Mouse (Mus musculus) ES-Bruce4 (cell line): ENCODE measurements around the gene Lep.

Source experiments
- CTCF ChIP-seq: IDR thresholded peaks from one replicate; pipeline ENCODE4 v1.8.1; 2011; ENCODE audit warnings: low read depth, low read length
- EP300 ChIP-seq: IDR thresholded peaks from 2 replicates; pipeline ENCODE4 v1.6.1; 2011; ENCODE audit warnings: low read depth, low read length; ENCODE audit not compliant: insufficient read depth
- POLR2A ChIP-seq: IDR thresholded peaks from one replicate; pipeline ENCODE4 v1.8.1; 2011; ENCODE audit warnings: low read length; ENCODE audit not compliant: insufficient read depth

GRCm38 (mm10) chr6:29053181-29053580, 6.8 kb upstream of the Lep start:
- no peak for TF ChIP-seq POLR2A
- no peak for TF ChIP-seq CTCF
- no peak for TF ChIP-seq EP300
